Mouse (Mus musculus): ENCODE measurements at regions not wholly inside any gene's neighbourhood (a gene's known extent, or its start where the extent isn't known, plus 50 kb on each side); places are given as distances from the start of the nearest gene placed in this dataset.

- TF ChIP-seq POLR2A (IDR thresholded peaks at IDR 0.05; ENCODE audit: low read depth, low read length) (no peak), CTCF (IDR thresholded peaks at IDR 0.05; ENCODE audit: extremely low read depth, insufficient read length, insufficient replicate concordance, low read depth, low read length) (no peak)
Observed at GRCm38 (mm10) chr15:63697831-63698230, 147.1 kb downstream of the Gsdmc2 start.

All from small intestine, adult 2 months (tissue).